Mouse (Mus musculus): ENCODE measurements around the gene Hist1h2br.
"Not testable (repeated sequence)": the region's sequence is repeated elsewhere in the genome, so short reads cannot be mapped to it uniquely, and the experiment has no call there.

The Hist1h2br gene

DNA sequence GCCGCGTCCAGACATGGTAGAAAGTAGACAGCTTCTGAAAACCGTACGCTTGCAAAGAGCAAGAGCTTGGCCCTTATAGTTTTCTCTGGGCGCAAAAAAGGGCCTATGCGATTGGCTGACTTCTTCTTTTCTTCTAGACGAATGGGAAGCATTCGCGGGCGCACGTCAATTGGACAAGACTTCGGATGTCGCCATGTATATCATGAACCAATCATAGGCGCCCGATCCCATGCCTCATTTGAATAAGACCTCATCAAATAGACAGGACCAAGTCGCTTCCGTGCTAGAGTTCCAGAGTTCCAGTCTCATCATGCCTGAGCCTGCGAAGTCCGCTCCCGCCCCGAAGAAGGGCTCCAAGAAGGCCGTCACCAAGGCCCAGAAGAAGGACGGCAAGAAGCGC, at the start of gene Hist1h2br, which contains the start of gene Hist1h2ap:
TSS of gene Hist1h2br (plus strand) at position 283 of the 400 bp plus-strand sequence.
TSS of gene Hist1h2ap (minus strand) at position 47 of the 400 bp plus-strand sequence.
- DNase-seq (ENCODE audit: extremely low spot score), result not testable (repeated sequence)

DNA sequence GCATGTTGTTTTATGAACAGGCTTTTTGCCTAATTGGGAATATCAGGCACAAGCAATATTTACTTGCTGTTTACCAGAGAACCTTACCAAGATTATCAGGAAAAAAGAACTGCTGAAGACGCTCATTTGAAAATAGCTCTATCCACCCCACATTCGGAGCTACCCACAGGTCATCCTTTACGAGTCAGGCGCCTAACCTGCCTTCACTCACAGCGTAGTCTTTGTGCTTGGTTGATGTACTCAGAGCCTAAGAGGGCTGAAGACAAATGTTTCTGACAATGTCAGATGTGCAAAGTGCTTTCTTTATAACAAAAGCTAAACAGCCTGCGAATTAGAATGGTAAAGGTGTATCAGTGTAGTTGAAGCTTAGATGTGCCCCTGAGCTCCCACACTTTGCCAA, 49.2 kb upstream of the Hist1h2br start:
- peak; percentile 45 for DNase-seq (ENCODE audit: extremely low spot score)

DNA sequence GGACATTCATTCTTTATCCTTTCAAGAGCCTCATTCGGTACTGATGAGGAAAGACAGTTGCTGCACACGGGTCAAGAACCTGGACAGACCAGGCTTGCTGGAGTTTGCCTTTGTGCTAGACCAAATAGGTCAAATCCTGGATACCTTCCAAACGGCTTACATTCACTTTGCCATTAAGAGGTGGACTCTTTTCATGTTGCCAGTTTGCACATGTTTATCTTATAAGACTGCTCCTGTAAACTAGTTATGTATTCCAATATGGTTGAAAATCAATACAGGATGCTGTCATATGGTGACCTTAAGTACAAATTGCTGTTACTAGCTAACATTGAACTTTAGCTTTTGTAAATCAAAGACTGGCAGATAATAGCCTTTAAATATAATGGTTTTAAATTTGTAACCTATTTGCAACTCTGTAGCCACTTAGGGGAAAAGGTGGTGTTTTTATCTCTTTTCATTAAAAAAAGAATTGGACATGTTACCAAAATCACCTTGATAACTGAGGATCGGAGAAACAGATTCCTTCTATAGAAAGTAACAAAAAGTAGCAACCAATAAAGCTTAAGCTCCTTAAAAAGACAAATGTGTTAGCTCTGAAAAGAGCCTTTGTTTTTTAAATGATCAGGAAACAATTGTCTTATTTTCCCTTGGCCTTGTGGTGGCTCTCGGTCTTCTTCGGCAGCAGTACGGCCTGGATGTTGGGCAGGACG, 47.2 kb upstream of the Hist1h2br start:
- DNase-seq (ENCODE audit: extremely low spot score), result peak; percentile 74

DNA sequence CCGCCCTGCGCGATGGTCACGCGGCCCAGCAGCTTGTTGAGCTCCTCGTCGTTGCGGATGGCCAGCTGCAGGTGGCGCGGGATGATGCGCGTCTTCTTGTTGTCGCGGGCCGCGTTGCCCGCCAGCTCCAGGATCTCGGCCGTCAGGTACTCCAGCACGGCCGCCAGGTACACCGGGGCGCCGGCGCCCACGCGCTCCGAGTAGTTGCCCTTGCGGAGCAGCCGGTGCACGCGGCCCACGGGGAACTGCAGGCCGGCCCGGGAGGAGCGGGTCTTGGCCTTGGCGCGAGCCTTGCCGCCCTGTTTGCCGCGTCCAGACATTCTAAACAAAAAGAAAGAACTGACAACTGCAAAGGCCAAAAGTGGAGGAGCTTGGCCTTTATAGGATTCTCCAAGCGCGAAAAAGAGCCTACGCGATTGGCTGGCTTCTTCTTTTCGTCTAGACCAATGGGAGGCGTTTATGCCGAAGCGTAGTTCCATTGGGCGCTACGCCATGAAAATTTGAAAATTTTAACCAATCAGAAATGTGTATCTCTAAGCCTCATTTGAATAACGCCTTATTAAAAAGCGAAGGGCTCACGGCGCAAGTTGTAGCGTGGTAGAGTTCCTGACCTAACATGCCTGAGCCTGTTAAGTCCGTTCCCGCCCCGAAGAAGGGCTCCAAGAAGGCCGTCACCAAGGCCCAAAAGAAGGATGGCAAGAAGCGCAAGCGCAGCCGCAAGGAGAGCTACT, 46.5 kb upstream of the Hist1h2br start, which contains the start of the genes Hist1h2an and Hist1h2bp:
TSS of gene Hist1h2an (minus strand) at position 320 of the 731 bp plus-strand sequence.
TSS of gene Hist1h2bp (plus strand) at position 563 of the 731 bp plus-strand sequence.
- peak; percentile 95 for DNase-seq (ENCODE audit: extremely low spot score)

DNA sequence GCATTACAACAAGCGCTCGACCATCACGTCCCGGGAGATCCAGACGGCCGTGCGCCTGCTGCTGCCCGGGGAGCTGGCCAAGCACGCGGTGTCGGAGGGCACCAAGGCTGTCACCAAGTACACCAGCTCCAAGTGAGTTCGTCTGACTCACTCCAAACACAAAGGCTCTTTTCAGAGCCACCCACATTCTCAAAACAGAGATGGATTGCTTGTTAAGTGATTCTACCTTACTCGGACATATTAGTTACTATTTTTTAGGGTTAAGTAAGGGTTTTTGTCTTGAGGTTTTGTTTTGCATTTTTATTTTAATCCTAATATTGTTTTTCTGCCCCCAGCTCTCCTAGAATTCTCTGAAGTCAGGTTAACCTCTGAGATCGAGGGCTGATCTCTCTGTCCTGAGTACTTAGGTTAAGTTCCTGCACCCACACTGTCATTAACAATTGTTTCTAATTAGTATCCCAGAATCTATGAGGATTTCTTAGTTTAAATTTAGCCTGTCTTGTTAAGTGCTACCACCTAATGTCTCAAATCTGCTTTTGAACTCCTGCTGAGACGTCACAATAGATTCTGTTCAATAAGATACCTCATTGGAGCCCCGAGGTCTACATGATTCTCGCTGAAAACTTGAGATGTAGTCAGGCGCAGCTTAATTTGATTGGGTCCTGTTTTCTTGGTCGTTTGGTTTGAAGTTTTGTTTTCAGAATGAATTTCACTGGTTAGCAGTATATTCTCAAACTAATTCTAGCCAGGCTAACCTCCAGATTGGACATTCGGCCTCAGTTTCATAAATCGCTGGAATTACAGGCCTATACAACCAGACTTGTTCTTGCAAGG, 45.6 kb upstream of the Hist1h2br start:
- peak; percentile 63 for DNase-seq (ENCODE audit: extremely low spot score)

DNA sequence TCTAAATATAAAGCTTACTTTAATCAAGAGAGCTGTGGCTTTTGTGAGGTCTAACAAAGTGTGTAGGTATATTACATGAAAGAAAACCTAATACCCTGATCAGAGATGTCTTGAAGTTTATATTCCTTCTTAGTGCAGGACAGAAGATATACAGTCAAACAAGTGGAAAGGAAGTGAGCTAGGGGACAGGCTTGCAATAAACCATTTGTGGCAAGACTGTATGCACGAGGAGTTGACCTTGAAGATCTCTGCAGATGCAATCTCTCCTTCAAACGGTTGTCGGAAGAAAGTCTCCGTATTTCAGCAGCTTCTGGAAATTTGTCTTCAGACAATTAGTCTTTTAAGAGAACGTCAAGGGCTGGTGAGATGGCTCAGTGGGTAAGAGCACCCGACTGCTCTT, 43.6 kb upstream of the Hist1h2br start:
- no peak for DNase-seq (ENCODE audit: extremely low spot score)

DNA sequence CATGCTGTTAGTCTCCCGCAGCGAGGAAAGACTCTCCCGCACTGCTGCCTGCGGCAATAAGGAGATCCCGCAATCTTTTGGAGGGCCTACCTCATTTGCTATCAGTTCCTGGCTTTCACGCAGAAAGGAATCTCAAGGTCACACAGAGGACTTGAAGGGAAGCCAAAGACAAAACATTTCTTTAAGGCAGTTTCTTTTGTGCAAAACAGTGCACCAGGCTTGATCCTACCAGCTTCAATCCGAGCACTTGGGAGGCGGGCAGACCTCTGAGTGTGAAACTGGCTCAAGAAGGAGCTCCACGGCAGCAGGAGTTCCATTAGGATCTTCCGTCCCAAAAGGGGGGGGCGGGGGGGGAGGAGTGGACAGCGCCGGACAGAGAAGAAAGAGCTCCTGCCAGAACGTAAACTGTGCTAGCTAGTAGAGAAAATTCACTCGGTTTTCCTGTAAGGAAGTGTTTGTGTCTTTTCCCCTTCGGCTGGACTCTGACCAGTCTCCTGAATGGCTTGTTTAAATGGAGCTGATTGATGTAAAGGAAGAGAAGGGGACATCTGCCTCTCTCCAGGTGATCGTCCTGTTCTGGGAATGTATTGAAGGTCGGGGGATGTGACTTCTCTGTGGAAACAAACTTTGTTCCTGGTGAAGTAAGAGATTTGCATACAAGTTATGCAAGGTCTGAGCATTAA, 42.8 kb upstream of the Hist1h2br start:
- DNase-seq (ENCODE audit: extremely low spot score), result peak; percentile 57

DNA sequence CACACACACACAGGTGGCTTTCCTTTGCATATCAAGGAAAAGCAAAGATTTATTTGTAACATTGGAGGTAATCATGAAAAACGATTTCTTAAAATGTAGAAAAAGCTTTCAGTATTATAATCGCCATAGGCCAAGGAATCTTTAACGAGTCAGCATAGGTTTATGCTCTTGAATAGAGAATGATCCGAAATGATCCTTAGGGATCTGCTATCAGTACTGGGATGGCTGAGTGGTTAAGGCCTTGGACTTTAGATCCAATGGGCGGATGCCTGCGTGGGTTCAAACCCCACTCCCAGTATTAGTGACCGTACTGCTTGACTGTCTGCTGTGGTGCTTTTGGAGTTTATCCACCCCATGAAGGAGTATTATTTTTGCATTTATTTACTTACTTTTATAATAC, 38.0 kb upstream of the Hist1h2br start:
- no peak for DNase-seq (ENCODE audit: extremely low spot score)

DNA sequence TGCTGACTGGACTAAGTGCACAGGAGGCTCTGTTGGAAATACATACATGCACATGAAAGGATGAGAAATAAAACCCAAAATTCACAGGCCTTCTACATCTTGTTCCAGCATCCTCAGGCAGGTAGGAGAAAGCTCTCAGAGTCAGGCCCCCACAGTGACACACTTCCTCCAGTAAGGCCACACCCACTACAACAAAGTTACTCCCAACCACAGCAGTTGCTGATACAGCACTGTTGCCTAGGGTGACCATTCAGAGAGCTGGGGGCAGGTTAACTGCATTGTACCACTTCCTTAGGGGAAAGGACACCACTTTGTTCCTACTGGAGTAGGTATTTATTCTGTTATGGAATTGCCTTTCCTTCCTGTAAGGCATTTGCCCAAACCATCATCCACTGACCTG, 36.4 kb upstream of the Hist1h2br start:
- DNase-seq (ENCODE audit: extremely low spot score), result not testable (repeated sequence)

DNA sequence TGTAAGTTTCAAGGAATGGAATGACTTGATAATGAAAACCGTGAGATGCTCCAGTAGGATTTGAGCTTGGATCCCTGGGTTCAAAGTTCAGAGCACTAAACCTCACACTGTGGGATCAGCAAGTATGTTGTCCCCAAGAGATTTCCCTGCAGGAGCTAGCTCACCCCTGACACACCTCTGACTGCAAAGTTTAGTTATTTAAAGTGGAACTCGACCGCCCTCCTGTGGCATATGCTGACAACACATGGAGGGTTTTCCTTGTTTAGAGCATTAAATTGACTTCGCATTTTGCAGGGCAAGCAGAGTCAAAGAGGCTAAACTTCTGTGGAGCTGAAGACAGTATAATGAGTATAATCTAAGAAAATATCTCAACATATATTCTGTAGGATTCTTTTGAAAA, 30.5 kb upstream of the Hist1h2br start:
- not testable (repeated sequence) for DNase-seq (ENCODE audit: extremely low spot score)

DNA sequence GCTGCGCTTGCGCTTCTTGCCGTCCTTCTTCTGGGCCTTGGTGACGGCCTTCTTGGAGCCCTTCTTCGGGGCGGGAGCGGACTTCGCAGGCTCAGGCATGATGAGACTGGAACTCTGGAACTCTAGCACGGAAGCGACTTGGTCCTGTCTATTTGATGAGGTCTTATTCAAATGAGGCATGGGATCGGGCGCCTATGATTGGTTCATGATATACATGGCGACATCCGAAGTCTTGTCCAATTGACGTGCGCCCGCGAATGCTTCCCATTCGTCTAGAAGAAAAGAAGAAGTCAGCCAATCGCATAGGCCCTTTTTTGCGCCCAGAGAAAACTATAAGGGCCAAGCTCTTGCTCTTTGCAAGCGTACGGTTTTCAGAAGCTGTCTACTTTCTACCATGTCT, 23.5 kb upstream of the Hist1h2br start, which contains the start of the genes Hist1h2bq and Hist1h2ao:
TSS of gene Hist1h2bq (minus strand) at position 125 of the 400 bp plus-strand sequence.
TSS of gene Hist1h2ao (plus strand) at position 393 of the 400 bp plus-strand sequence.
- DNase-seq (ENCODE audit: extremely low spot score), result not testable (repeated sequence)

DNA sequence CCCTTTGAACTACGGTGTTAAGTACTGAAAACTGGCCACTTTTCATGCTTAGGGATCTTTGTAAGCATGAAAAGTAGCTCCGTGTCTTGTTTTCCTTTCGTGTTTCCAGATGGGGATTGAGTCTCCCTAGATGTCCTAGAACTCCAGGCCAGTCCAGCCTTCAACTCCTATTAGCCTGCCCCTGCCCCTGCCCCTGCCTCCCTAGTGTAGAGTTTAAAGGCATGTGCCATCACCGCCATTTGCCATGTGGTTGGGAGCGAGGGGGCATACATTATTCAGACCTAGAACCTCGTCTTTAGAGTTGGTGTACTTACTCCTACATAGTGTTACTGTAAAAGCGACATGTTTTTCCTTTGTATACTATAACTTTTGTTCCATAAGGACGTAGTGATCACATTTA, 22.5 kb upstream of the Hist1h2br start:
- DNase-seq (ENCODE audit: extremely low spot score), result not testable (repeated sequence)

DNA sequence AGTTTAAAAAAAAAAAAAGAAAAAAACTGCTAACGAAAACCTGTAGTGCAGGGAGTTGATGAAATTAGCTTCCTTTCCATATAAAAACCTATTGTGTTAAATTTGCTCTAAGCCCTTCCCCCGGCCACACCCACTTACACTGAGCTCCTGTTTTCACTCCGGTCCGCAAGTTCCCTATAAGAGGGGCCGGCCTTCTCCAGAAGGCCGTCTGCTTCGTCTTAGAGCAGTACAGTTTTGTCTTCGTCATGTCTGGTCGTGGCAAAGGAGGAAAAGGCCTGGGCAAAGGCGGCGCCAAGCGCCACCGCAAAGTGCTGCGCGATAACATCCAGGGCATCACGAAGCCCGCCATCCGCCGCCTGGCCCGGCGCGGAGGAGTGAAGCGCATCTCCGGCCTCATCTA, 22.0 kb upstream of the Hist1h2br start, which contains the start of gene Hist1h4m:
TSS of gene Hist1h4m (plus strand) at position 208 of the 400 bp plus-strand sequence.
- not testable (repeated sequence) for DNase-seq (ENCODE audit: extremely low spot score)

DNA sequence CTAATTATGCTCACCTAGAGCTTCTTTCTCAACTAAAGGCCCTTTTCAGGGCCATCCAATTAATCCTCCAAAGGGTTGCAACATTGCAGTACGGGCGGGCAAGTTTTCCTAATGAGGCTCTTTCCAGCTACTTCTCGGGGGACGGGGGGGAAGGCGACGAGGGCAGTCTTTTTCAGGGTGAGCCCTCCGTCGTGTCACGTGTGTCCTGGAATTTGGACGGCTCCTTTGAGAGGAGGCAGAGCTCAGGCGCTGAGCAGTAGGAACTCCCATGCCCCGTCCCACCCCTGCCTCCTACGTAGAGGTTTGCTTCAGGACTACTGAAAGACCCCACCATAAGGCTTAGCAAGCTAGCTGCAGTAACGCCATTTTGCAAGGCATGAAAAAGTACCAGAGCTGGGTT, 21.5 kb upstream of the Hist1h2br start:
- not testable (repeated sequence) for DNase-seq (ENCODE audit: extremely low spot score)

DNA sequence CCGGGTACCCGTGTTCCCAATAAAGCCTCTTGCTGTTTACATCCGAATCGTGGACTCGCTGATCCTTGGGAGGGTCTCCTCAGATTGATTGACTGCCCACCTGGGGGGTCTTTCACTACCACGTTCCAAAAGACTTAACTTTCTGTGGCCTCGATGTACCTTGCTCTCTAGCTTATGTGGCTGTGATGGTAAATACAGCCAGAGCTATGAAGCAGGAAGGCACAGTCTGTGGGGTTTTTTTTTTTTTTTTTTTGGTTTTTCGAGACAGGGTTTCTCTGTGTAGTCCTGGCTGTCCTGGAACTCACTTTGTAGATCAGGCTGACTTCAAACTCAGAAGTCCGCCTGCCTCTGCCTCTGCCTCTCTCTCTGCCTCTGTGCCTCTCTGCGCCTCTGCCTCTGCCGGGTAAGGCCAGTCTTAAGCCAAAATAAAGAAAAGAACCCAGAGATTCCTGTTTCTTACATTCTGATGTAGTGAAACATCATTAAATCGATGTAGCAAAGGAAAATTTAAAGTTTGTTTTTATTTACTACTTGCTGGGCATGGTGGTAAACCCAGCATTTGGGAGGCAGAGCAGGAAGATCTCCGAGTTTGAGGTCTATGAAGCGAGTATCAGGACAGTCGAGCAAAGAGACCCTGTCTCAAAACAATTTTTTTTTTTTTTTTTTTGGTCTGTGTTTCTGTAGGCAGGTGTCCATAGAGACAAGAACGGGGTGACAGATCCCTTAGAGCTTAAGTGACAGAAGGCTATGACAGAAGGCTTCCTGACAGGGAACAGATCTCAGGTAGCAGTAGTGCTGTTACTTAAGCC, 13.3 kb upstream of the Hist1h2br start:
- not testable (repeated sequence) for DNase-seq (ENCODE audit: extremely low spot score)

DNA sequence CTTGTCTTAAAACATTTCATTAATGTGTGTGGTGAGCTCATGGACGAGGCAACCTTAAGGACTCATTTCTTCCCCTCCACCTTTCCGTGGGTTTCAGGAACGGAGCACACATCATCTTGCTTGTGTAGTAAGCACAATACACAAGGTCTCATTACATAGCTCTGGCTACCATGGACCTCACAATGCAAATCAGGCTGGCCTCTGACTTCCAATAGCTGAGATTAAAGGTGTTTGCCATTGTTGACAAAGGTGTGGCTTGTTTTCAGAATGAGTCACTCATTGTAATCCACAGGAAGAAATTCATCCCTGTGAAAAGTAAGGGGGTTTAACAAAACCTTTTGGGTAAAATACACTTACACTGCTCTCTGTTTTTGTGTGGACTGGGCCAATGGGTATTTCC, 5.0 kb upstream of the Hist1h2br start:
- DNase-seq (ENCODE audit: extremely low spot score), result no peak

DNA sequence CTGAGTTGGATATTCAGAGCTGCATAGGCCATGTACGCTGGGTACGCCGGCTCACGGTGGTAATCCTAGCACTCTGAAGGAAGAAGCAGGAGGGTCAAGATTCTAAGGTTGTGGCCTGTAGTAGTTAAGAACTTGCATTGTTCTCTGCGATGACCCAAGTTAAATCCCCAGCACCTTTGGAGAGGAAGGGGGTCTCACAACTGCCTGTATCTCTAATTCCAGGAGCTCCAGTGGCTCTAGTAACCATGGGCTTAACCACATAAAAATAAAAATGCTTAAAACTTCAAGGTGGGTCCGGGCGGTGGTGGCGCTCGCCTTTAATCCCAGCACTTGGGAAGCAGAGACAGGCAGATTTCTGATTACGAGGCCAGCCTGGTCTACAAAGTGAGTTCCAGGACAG, 3.2 kb upstream of the Hist1h2br start:
- peak; percentile 22 for DNase-seq (ENCODE audit: extremely low spot score)

DNA sequence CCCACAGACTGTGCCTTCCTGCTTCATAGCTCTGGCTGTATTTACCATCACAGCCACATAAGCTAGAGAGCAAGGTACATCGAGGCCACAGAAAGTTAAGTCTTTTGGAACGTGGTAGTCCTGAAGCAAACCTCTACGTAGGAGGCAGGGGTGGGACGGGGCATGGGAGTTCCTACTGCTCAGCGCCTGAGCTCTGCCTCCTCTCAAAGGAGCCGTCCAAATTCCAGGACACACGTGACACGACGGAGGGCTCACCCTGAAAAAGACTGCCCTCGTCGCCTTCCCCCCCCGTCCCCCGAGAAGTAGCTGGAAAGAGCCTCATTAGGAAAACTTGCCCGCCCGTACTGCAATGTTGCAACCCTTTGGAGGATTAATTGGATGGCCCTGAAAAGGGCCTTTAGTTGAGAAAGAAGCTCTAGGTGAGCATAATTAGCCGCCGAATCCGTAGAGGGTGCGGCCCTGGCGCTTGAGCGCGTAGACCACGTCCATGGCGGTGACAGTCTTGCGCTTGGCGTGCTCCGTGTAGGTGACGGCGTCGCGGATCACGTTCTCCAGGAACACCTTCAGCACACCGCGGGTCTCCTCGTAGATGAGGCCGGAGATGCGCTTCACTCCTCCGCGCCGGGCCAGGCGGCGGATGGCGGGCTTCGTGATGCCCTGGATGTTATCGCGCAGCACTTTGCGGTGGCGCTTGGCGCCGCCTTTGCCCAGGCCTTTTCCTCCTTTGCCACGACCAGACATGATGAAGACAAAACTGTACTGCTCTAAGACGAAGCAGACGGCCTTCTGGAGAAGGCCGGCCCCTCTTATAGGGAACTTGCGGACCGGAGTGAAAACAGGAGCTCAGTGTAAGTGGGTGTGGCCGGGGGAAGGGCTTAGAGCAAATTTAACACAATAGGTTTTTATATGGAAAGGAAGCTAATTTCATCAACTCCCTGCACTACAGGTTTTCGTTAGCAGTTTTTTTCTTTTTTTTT, 1.8 kb upstream of the Hist1h2br start, which contains the start of gene Hist1h4n:
TSS of gene Hist1h4n (minus strand) at position 779 of the 977 bp plus-strand sequence.
- DNase-seq (ENCODE audit: extremely low spot score), result not testable (repeated sequence)

DNA sequence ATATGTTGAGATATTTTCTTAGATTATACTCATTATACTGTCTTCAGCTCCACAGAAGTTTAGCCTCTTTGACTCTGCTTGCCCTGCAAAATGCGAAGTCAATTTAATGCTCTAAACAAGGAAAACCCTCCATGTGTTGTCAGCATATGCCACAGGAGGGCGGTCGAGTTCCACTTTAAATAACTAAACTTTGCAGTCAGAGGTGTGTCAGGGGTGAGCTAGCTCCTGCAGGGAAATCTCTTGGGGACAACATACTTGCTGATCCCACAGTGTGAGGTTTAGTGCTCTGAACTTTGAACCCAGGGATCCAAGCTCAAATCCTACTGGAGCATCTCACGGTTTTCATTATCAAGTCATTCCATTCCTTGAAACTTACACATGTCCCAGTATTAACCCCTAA, 7.0 kb downstream of the Hist1h2br start:
- DNase-seq (ENCODE audit: extremely low spot score), result not testable (repeated sequence)

Measured in embryo, embryonic 9.5 days (tissue).